Mouse (Mus musculus) MEL (cell line): ENCODE data around the gene 3110082I17Rik.

Source experiments
- CTCF ChIP-seq, 3 experiments: IDR thresholded peaks in 2 of 3; conservative IDR thresholded peaks in 1 of 3; 2 replicates each; pipeline ENCODE4 v1.5.1; 2011 to 2012; ENCODE audit warnings: low read length in 3 of 3, low read depth in 2 of 3, mild to moderate bottlenecking in 2 of 3, improper control_type of control experiment in 1 of 3, inconsistent platforms in 1 of 3, mixed read lengths in 1 of 3, moderate library complexity in 1 of 3; ENCODE audit not compliant: control insufficient read depth in 1 of 3, insufficient read depth in 1 of 3, poor library complexity in 1 of 3, severe bottlenecking in 1 of 3
- ELF1 ChIP-seq: IDR thresholded peaks from 2 replicates; pipeline ENCODE4 v1.6.1; 2014; ENCODE audit warnings: low read depth, mild to moderate bottlenecking, inconsistent platforms, low read length, improper control_type of control experiment, moderate library complexity
- JUND ChIP-seq: IDR thresholded peaks from 2 replicates; pipeline ENCODE4 v1.6.1; 2011; ENCODE audit warnings: low read depth, mild to moderate bottlenecking, improper control_type of control experiment, low read length
- NELFE ChIP-seq: IDR thresholded peaks from 2 replicates; pipeline ENCODE4 v1.6.1; 2011; ENCODE audit warnings: low read depth, low read length, improper control_type of control experiment
- POLR2A ChIP-seq, 2 experiments: IDR thresholded peaks; 2 replicates each; pipeline ENCODE4 v1.6.1; 2011 to 2012; ENCODE audit warnings: low read length in 2 of 2, mild to moderate bottlenecking in 2 of 2, control low read depth in 1 of 2, improper control_type of control experiment in 1 of 2, low read depth in 1 of 2, moderate library complexity in 1 of 2; ENCODE audit not compliant: control insufficient read depth in 1 of 2, insufficient read depth in 1 of 2, poor library complexity in 1 of 2
- TBP ChIP-seq: IDR thresholded peaks from 2 replicates; pipeline ENCODE4 v1.8.0; 2011; ENCODE audit warnings: low read depth, low read length, improper control_type of control experiment
- USF1 ChIP-seq: IDR thresholded peaks from 2 replicates; pipeline ENCODE4 v1.6.1; 2014; ENCODE audit warnings: low read depth, mild to moderate bottlenecking, inconsistent platforms, low read length, improper control_type of control experiment, moderate library complexity
- ZC3H11A ChIP-seq: IDR thresholded peaks from 2 replicates; pipeline ENCODE4 v1.6.1; 2012; ENCODE audit warnings: low read depth, mild to moderate bottlenecking, inconsistent platforms, low read length, improper control_type of control experiment

DNA sequence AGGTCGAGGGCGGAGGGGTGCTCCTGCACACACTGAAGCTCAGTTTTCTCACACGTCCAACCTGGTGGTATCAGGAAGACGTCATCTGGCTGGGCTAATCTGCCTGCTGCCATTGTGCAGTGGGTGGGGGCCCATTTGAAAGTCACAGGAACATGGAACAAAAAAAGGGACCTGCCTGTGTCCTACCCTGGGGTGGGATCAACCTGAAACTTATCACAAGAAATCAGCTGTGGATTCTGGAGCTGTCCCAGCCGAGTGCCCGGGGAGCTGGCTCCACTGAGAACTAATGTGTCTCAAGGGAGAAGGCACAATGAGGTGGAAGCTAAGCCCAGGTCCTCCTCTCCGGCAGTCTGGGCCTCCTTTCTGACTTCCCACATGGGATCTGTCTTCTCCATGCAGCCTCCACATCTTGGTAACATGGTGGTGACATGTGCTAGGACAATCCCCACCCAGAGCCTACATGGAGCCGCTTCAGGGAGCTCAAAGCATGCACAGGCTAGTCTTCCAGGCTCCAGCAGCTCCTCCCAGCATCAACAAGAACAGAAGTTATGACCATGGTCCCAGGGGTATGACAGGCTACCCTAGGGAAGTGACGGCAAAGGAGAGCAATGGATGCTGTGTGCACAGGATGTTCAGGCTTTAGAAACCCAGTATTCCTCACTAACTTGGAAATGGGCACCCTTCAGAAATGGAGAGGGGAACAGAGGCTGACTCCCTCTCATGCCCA lies 26.3 kb downstream of the 3110082I17Rik start:
- TF ChIP-seq NELFE (no peak), POLR2A (IDR thresholded peaks at IDR 0.05; ENCODE audit: control insufficient read depth in 1 of 2, insufficient read depth in 1 of 2, low read depth in 1 of 2, low read length in 2 of 2, poor library complexity in 1 of 2) (no peak), USF1 (no peak), TBP (no peak), ZC3H11A (no peak), CTCF (IDR thresholded peaks at IDR 0.05 in 2 of 3, conservative IDR thresholded peaks at IDR 0.05 in 1 of 3; ENCODE audit: control insufficient read depth in 1 of 3, insufficient read depth in 1 of 3, low read depth in 2 of 3, low read length in 3 of 3, poor library complexity in 1 of 3, severe bottlenecking in 1 of 3) (no peak), ELF1 (no peak), JUND (no peak)
